Comparison of ENCODE assay signal across 24 mouse cellular contexts in the genomic region with DNA sequence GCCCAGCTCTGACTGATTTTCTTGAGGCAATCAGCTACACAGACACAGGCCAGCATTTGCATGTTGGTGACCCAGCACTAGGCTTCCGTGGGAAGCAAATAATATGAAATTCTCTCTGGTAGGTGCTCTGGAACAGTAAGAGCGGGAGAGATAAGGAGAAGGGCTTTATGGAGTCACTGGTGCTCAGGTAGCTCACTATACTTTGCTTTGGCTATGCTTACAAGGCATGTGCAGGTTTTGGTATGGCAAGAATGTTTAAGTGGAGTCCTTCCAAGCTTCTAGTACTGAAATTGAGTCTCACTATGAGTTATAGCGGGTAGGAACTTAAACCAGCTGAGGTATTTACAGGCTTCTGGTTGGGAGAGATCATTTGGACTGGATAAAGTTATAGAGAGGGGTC.
A peak's percentile ranks its signal among the peaks of the same experiment; 100 is the strongest.
DNase-seq lines count a peak whose midpoint lies in the region; ATAC-seq and TF ChIP-seq lines count a peak whose summit lies in the region.
"Had no signal": no experiment of that assay in that cellular context is flagged by ENCODE, and none has a peak within 500 bp of the region (broad histone marks: within the 10 kb centered on the region; RNA-seq: fewer than 3 reads in every experiment).

No protein-coding gene starts in this region.

- TF ChIP-seq CTCF in lung, embryonic 14.5 days (IDR thresholded peaks at IDR 0.05; ENCODE audit: low read depth): no peak

- ATAC-seq in lung, embryonic 14.5 days (ENCODE audit: insufficient read depth): peak; percentile 38; the same call in 1 of the 2 replicates
- peak; percentile 80 for ATAC-seq in lung, embryonic 16.5 days (ENCODE audit: low read depth)
- ATAC-seq: activated CD4-positive, CD25-positive, alpha-beta regulatory T cell, adult 4 months; CD4-positive, CD25-positive, alpha-beta regulatory T cell, adult 4 months; forebrain, embryonic 13.5 days; forebrain, embryonic 15.5 days; Patski had no signal

- WGBS in lung, embryonic 14.5 days: 67% methylated on average over 3 of the region's 3 CpGs
- WGBS in lung, embryonic 16.5 days: 49% methylated on average over 3 of the region's 3 CpGs

- H3K4me1 ChIP-seq in lung, embryonic 14.5 days (ENCODE audit: insufficient read depth): no peaks in the 10 kb centered on the region
- H3K4me1 ChIP-seq in lung, embryonic 16.5 days (replicated peaks; ENCODE audit: control insufficient read depth, insufficient read depth, low read length): no peaks in the 10 kb centered on the region
- H3K4me1 ChIP-seq: embryonic facial prominence, embryonic 10.5 days; embryonic facial prominence, embryonic 12.5 days; forebrain, embryonic 13.5 days; forebrain, embryonic 15.5 days had no signal

- H3K36me3 ChIP-seq in lung, embryonic 14.5 days (ENCODE audit: insufficient read depth): no peaks in the 10 kb centered on the region
- H3K36me3 ChIP-seq in lung, embryonic 16.5 days (ENCODE audit: control insufficient read depth, insufficient read depth, low read length): no peaks in the 10 kb centered on the region
- H3K36me3 ChIP-seq: embryonic facial prominence, embryonic 10.5 days; embryonic facial prominence, embryonic 12.5 days; forebrain, embryonic 15.5 days; G1E had no signal

- H3K9me3 ChIP-seq in lung, embryonic 14.5 days (ENCODE audit: low read depth, low read length): no peaks in the 10 kb centered on the region
- no peaks in the 10 kb centered on the region for H3K9me3 ChIP-seq in lung, embryonic 16.5 days (ENCODE audit: control insufficient read depth, low read length)
- H3K9me3 ChIP-seq: embryonic facial prominence, embryonic 10.5 days; embryonic facial prominence, embryonic 12.5 days; forebrain, embryonic 13.5 days; forebrain, embryonic 15.5 days; G1E had no signal

- H3K4me2 ChIP-seq in lung, embryonic 14.5 days: no peak overlapping the region
- H3K4me2 ChIP-seq in lung, embryonic 16.5 days (ENCODE audit: low read depth, low read length): no peak overlapping the region
- H3K4me2 ChIP-seq: embryonic facial prominence, embryonic 12.5 days; forebrain, embryonic 13.5 days; forebrain, embryonic 15.5 days had no signal

- H3K9ac ChIP-seq in lung, embryonic 14.5 days: no peak overlapping the region
- H3K9ac ChIP-seq in lung, embryonic 16.5 days (ENCODE audit: low read length): no peak overlapping the region
- H3K9ac ChIP-seq: embryonic facial prominence, embryonic 12.5 days; forebrain, embryonic 13.5 days; forebrain, embryonic 15.5 days had no signal

- DNase-seq in lung, embryonic 14.5 days: peak; percentile 4
- no peak for DNase-seq in lung, postnatal 14 days
- no peak for DNase-seq in lung, adult 18-20 months
- peak; percentile 5 for DNase-seq in lung, postnatal 25 days (ENCODE audit: low spot score)
- no peak for DNase-seq in lung, postnatal 4 days
- DNase-seq: adrenal gland, adult 8-10 months; adrenal gland, postnatal 14 days; adrenal gland, postnatal 36 days; B cell, adult 2 months; cerebellum, adult 11-12 months; cerebellum, adult 2 months; cerebellum, adult 9-10 months; cerebellum, postnatal 10 days; cerebellum, postnatal 25 days had no signal

- no peak overlapping the region for H3K4me3 ChIP-seq in lung, embryonic 14.5 days (ENCODE audit: low read depth, low read length)
- H3K4me3 ChIP-seq in lung, embryonic 16.5 days (ENCODE audit: low read length): no peak overlapping the region
- H3K4me3 ChIP-seq: embryonic facial prominence, embryonic 10.5 days; embryonic facial prominence, embryonic 12.5 days; forebrain, embryonic 13.5 days; forebrain, embryonic 15.5 days had no signal

- no peak overlapping the region for H3K27ac ChIP-seq in lung, embryonic 14.5 days (ENCODE audit: low read depth)
- H3K27ac ChIP-seq in lung, embryonic 16.5 days (ENCODE audit: low read length): no peak overlapping the region
- H3K27ac ChIP-seq: embryonic facial prominence, embryonic 10.5 days; embryonic facial prominence, embryonic 12.5 days; forebrain, embryonic 13.5 days; forebrain, embryonic 15.5 days had no signal

- no peaks in the 10 kb centered on the region for H3K27me3 ChIP-seq in lung, embryonic 14.5 days (ENCODE audit: insufficient read depth, low read length)
- H3K27me3 ChIP-seq in lung, embryonic 16.5 days (ENCODE audit: control insufficient read depth, insufficient read depth, low read depth, low read length): no peaks in the 10 kb centered on the region
- H3K27me3 ChIP-seq: CH12.LX; embryonic facial prominence, embryonic 12.5 days; forebrain, embryonic 13.5 days; forebrain, embryonic 15.5 days had no signal

Comparison
In these comparisons a context has a peak if more than half of its experiments do, and no peak if none do; other contexts are left out.
1. DNase-seq: peak in lung, embryonic 14.5 days (single experiment) and lung, postnatal 25 days (single experiment); none in lung, postnatal 14 days (single experiment), lung, adult 18-20 months (0 of 2) and lung, postnatal 4 days (0 of 2).